Mouse (Mus musculus) forebrain, embryonic 15.5 days (tissue): ENCODE data around the gene Taf15. TPM values are rescaled to one million over a fixed set of nuclear protein-coding genes. Genes with fewer than 3 reads are reported as not detected.

ENCODE experiments used
- ATAC-seq: fragments of 200-750 bp; cut with Nextera tagmentation; replicated peaks from 2 replicates; pipeline ENCODE4 v1.8.0; 2017; ENCODE audit warnings: mild to moderate bottlenecking, moderate TSS enrichment, moderate library complexity
- H3K27ac ChIP-seq: fragments of 300-500 bp; sonication (generic); replicated peaks from 2 replicates; pipeline ENCODE4 v1.5.1; 2015; ENCODE audit warnings: mild to moderate bottlenecking, inconsistent platforms
- H3K27me3 ChIP-seq: fragments of 300-500 bp; sonication (generic); 2 replicates; pipeline ENCODE4 v1.6.1; 2015; ENCODE audit warnings: inconsistent platforms
- H3K36me3 ChIP-seq: fragments of 300-500 bp; sonication (generic); 2 replicates; pipeline ENCODE4 v1.6.1; 2015; ENCODE audit warnings: mild to moderate bottlenecking, inconsistent platforms
- H3K4me1 ChIP-seq: fragments of 300-500 bp; sonication (generic); 2 replicates; pipeline ENCODE4 v1.6.1; 2015; ENCODE audit warnings: inconsistent platforms
- H3K4me2 ChIP-seq: fragments of 300-500 bp; sonication (generic); replicated peaks from 2 replicates; pipeline ENCODE4 v1.6.1; 2015; ENCODE audit warnings: mild to moderate bottlenecking, inconsistent platforms
- H3K4me3 ChIP-seq: fragments of 300-500 bp; sonication (generic); 2 replicates; pipeline ENCODE4 v1.5.1; 2015; ENCODE audit warnings: mild to moderate bottlenecking, inconsistent platforms
- H3K9ac ChIP-seq: fragments of 300-500 bp; sonication (generic); replicated peaks from 2 replicates; pipeline ENCODE4 v1.6.1; 2015; ENCODE audit warnings: mild to moderate bottlenecking, inconsistent platforms
- H3K9me3 ChIP-seq: fragments of 300-500 bp; sonication (generic); 2 replicates; pipeline ENCODE4 v1.6.1; 2016; ENCODE audit warnings: inconsistent platforms
- WGBS: fragments of 180-500 bp; shearing (Covaris S2); methylation state at CpG from one replicate; pipeline ENCODE4 v1.1.7; 2015; ENCODE audit warnings: mixed read lengths; 5-methylcytosine and 5-hydroxymethylcytosine counted together
- polyA plus RNA-seq: library from polyadenylated mRNA; unstranded; fragments of >200 nt; fragmentation: Nextera tagmentation; extraction: Ambion mirVana; gene quantifications from 2 replicates; pipeline ENCODE4 v1.2.1, GENCODE M21; 2015

Gene Taf15
- polyA plus RNA-seq, 1 experiment from 2014 or later, result 12.9 TPM

- Histone ChIP-seq H3K4me1 (peaks cover 26% of the 10 kb centered on the region), H3K9me3 (no peaks in the 10 kb centered on the region), H3K27me3 (peaks cover 19% of the 10 kb centered on the region), H3K9ac (peak within 1 kb of the TSS; percentile 48), H3K27ac (no peak within 1 kb of the TSS), H3K4me3 (peak within 1 kb of the TSS; percentile 45), H3K36me3 (no peaks in the 10 kb centered on the region), H3K4me2 (peak within 1 kb of the TSS; percentile 83)
- WGBS, result under 1% methylated on average over 33 of the region's 42 CpGs
- ATAC-seq, result no peak
Measured at GRCm38 (mm10) chr11:83462711-83463244, 10.1 kb upstream of the Taf15 start, which contains the start of gene Mmp28. Gene Mmp28 (minus strand): TSS chr11:83463071.

- Histone ChIP-seq H3K9me3 (no peaks in the 10 kb centered on the region), H3K4me3 (no peak overlapping the region), H3K27me3 (peaks cover 19% of the 10 kb centered on the region), H3K27ac (no peak overlapping the region), H3K36me3 (no peaks in the 10 kb centered on the region), H3K4me1 (peaks cover 26% of the 10 kb centered on the region), H3K4me2 (no peak overlapping the region), H3K9ac (no peak overlapping the region)
- WGBS, result 22% methylated on average over 2 of the region's 2 CpGs
- no peak for ATAC-seq
Measured at GRCm38 (mm10) chr11:83465976-83466375, 6.9 kb upstream of the Taf15 start.

GRCm38 (mm10) chr11:83467120-83467652 is 5.7 kb upstream of the Taf15 start:
- H3K4me3 ChIP-seq, result no peak overlapping the region
- no peaks in the 10 kb centered on the region for H3K36me3 ChIP-seq
- WGBS, result 34% methylated on average over 11 of the region's 11 CpGs
- peaks cover 30% of the 10 kb centered on the region for H3K4me1 ChIP-seq
- H3K27ac ChIP-seq, result peak overlapping the region; percentile 60
- H3K27me3 ChIP-seq, result peaks cover 10% of the 10 kb centered on the region; the same call in 1 of the 2 replicates
- H3K4me2 ChIP-seq, result no peak overlapping the region
- H3K9ac ChIP-seq, result no peak overlapping the region
- H3K9me3 ChIP-seq, result no peaks in the 10 kb centered on the region
- peak; percentile 51 for ATAC-seq

GRCm38 (mm10) chr11:83468765-83469164 is 4.1 kb upstream of the Taf15 start:
- peaks cover 5% of the 10 kb centered on the region; the same call in 1 of the 2 replicates for H3K27me3 ChIP-seq
- no peak overlapping the region for H3K4me3 ChIP-seq
- H3K9ac ChIP-seq, result no peak overlapping the region
- peaks cover 24% of the 10 kb centered on the region for H3K4me1 ChIP-seq
- no peaks in the 10 kb centered on the region for H3K36me3 ChIP-seq
- WGBS, result 92% methylated on average over 3 of the region's 3 CpGs
- H3K9me3 ChIP-seq, result no peaks in the 10 kb centered on the region
- no peak overlapping the region for H3K27ac ChIP-seq
- ATAC-seq, result no peak
- no peak overlapping the region for H3K4me2 ChIP-seq

- Histone ChIP-seq H3K4me3 (0 out of 2 replicates have a peak overlapping the region, but pooled peaks have one; percentile 84), H3K36me3 (peaks cover 3% of the 10 kb centered on the region; the same call in 1 of the 2 replicates), H3K27ac (no peak overlapping the region), H3K4me1 (peaks cover 36% of the 10 kb centered on the region), H3K9ac (no peak overlapping the region; the same call in 1 of the 2 replicates), H3K4me2 (peak overlapping the region; percentile 67), H3K27me3 (no peaks in the 10 kb centered on the region), H3K9me3 (no peaks in the 10 kb centered on the region)
- 93% methylated on average over 2 of the region's 2 CpGs for WGBS
- no peak for ATAC-seq
Measured at GRCm38 (mm10) chr11:83471766-83472165, 1.1 kb upstream of the Taf15 start.

DNA sequence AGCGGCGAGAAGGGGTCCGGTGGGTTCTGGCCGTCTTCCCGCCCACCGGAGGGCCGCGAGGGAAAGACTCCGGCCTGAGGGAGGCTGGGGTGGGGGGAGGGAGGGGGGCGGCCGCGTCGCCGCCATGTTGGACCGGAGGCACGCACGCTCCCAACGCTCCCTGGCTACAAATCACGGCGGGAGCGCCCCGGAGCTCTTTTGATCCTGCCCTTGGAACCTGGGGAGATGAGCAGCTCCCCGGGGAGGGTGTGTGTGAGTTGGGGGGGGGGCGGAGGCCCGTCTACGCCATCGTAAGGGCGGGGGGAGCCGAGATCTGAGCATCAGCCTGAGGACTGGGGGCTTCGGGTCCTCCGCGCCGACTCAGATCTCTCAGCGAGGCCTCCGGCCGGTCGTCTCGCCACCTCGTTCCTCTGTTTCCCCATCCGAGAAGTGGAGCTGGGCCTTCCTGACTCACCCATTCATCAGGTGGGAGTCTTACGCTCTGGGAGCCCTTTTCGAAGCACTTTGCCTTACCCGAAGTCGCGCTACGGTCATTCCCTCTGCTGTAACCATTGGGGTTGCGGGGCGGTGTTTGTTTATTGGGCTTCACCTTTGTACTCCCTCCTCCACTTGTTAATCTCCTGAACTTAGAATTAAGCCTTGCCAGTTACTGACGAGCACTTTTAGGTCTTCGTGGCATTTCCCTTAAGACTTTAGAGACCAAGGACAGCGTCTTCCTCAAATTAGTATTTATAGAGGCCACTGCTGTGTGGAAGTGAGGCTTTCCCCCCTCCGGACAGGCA is 540 bp downstream of the Taf15 start:
- H3K27ac ChIP-seq, result peak overlapping the region; percentile 97
- H3K27me3 ChIP-seq, result no peaks in the 10 kb centered on the region
- ATAC-seq, result peak; percentile 86
- peak overlapping the region; percentile 84 for H3K4me3 ChIP-seq
- under 1% methylated on average over 46 of the region's 52 CpGs for WGBS
- peak overlapping the region; percentile 59 for H3K4me2 ChIP-seq
- peaks cover 29% of the 10 kb centered on the region for H3K4me1 ChIP-seq
- peaks cover 9% of the 10 kb centered on the region; the same call in 1 of the 2 replicates for H3K36me3 ChIP-seq
- H3K9me3 ChIP-seq, result no peaks in the 10 kb centered on the region
- peak overlapping the region; percentile 80 for H3K9ac ChIP-seq

- ATAC-seq, result no peak
- Histone ChIP-seq H3K4me2 (no peak overlapping the region), H3K36me3 (peaks cover 24% of the 10 kb centered on the region), H3K9me3 (no peaks in the 10 kb centered on the region), H3K4me1 (peaks cover 5% of the 10 kb centered on the region; the same call in 1 of the 2 replicates), H3K27ac (no peak overlapping the region), H3K9ac (no peak overlapping the region), H3K4me3 (no peak overlapping the region), H3K27me3 (no peaks in the 10 kb centered on the region)
- 88% methylated on average over 4 of the region's 4 CpGs for WGBS
Measured at GRCm38 (mm10) chr11:83491488-83491887, 18.6 kb downstream of the Taf15 start.

GRCm38 (mm10) chr11:83495571-83495970 is 22.7 kb downstream of the Taf15 start:
- Histone ChIP-seq H3K9ac (no peak overlapping the region), H3K4me1 (peaks cover 5% of the 10 kb centered on the region; the same call in 1 of the 2 replicates), H3K36me3 (peaks cover 14% of the 10 kb centered on the region), H3K27ac (no peak overlapping the region), H3K4me2 (no peak overlapping the region), H3K9me3 (no peaks in the 10 kb centered on the region), H3K27me3 (no peaks in the 10 kb centered on the region), H3K4me3 (no peak overlapping the region)
- no peak for ATAC-seq
- 56% methylated on average over 2 of the region's 2 CpGs for WGBS

GRCm38 (mm10) chr11:83504308-83504707 is 31.4 kb downstream of the Taf15 start:
- Histone ChIP-seq H3K4me2 (no peak overlapping the region), H3K9ac (no peak overlapping the region), H3K27me3 (no peaks in the 10 kb centered on the region), H3K4me3 (no peak overlapping the region), H3K9me3 (no peaks in the 10 kb centered on the region), H3K27ac (no peak overlapping the region), H3K36me3 (peaks cover 68% of the 10 kb centered on the region), H3K4me1 (no peaks in the 10 kb centered on the region)
- 94% methylated on average over 5 of the region's 5 CpGs for WGBS
- no peak for ATAC-seq

DNA sequence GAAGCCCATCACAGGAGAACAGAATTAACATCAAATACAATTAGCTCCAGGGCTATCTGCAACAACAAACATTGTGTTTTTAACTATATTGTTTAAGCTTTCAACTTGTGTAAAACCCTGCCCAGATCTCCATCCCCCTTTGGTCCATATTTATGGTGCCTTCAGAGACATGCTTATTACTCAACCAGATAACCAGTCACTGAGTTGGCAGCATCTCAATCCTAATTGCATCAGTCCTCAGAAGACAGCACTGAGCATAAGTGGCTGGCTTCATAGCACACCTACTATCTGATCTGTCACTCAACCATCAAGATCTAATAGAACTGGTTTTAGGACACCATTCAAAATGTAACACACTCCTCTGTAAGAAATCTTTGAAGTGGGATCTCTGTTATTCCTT is 36.6 kb downstream of the Taf15 start:
- no peaks in the 10 kb centered on the region for H3K4me1 ChIP-seq

GRCm38 (mm10) chr11:83517153-83517552 is 44.3 kb downstream of the Taf15 start:
- H3K4me2 ChIP-seq, result no peak overlapping the region
- no peaks in the 10 kb centered on the region for H3K9me3 ChIP-seq
- H3K4me3 ChIP-seq, result no peak overlapping the region
- H3K27ac ChIP-seq, result no peak overlapping the region
- no peak overlapping the region for H3K9ac ChIP-seq
- no peaks in the 10 kb centered on the region for H3K36me3 ChIP-seq
- no peaks in the 10 kb centered on the region for H3K27me3 ChIP-seq
- no peak for ATAC-seq
- no peaks in the 10 kb centered on the region for H3K4me1 ChIP-seq

More for the DNA sequence above, 36.6 kb downstream of the Taf15 start:
- Histone ChIP-seq H3K36me3 (peaks cover 35% of the 10 kb centered on the region), H3K27me3 (no peaks in the 10 kb centered on the region), H3K9me3 (no peaks in the 10 kb centered on the region), H3K9ac (no peak overlapping the region), H3K4me3 (no peak overlapping the region), H3K4me2 (no peak overlapping the region), H3K27ac (no peak overlapping the region)
- ATAC-seq, result no peak

- no peaks in the 10 kb centered on the region for H3K4me1 ChIP-seq
- H3K4me2 ChIP-seq, result no peak overlapping the region
- H3K4me3 ChIP-seq, result no peak overlapping the region
- no peak for ATAC-seq
- 80% methylated on average over 6 of the region's 6 CpGs for WGBS
- H3K9ac ChIP-seq, result no peak overlapping the region
- H3K27ac ChIP-seq, result no peak overlapping the region
- no peaks in the 10 kb centered on the region for H3K9me3 ChIP-seq
- no peaks in the 10 kb centered on the region for H3K27me3 ChIP-seq
- H3K36me3 ChIP-seq, result no peaks in the 10 kb centered on the region
Measured at GRCm38 (mm10) chr11:83518371-83518770, 45.5 kb downstream of the Taf15 start.
